Mouse (Mus musculus) liver, postnatal 0 days (tissue): ENCODE results near the gene 4931409K22Rik. TPM values are rescaled to one million over a fixed set of nuclear protein-coding genes. Genes with fewer than 3 reads are reported as not detected.
A peak's percentile ranks its signal among the peaks of the same experiment; 100 is the strongest.

Experiments used
- ATAC-seq: fragments of 200-750 bp; cut with Nextera tagmentation; 2 replicates; pipeline ENCODE4 v1.8.0; 2017; ENCODE audit warnings: mild to moderate bottlenecking, moderate library complexity
- DNase-seq: peaks from one replicate; pipeline ENCODE4 v3.0.0-alpha.2; 2016
- H3K27ac ChIP-seq: fragments of 300-500 bp; sonication (generic); 2 replicates; pipeline ENCODE4 v1.5.1; 2014; ENCODE audit warnings: antibody characterized with exemption, moderate library complexity, mild to moderate bottlenecking, low read depth
- H3K27me3 ChIP-seq: fragments of 300-500 bp; sonication (generic); 2 replicates; pipeline ENCODE4 v1.6.1; 2014; ENCODE audit warnings: low read length, control low read depth, mixed read lengths; ENCODE audit not compliant: insufficient read depth
- H3K36me3 ChIP-seq: fragments of 300-500 bp; sonication (generic); replicated peaks from 2 replicates; pipeline ENCODE4 v1.6.1; 2014; ENCODE audit warnings: mild to moderate bottlenecking, control low read depth, low read length, moderate library complexity, mixed read lengths; ENCODE audit not compliant: insufficient read depth
- H3K4me1 ChIP-seq: fragments of 300-500 bp; sonication (generic); 2 replicates; pipeline ENCODE4 v1.6.1; 2014; ENCODE audit warnings: antibody characterized with exemption, mild to moderate bottlenecking, control low read depth; ENCODE audit not compliant: insufficient read depth
- H3K4me2 ChIP-seq: fragments of 300-500 bp; sonication (generic); 2 replicates; pipeline ENCODE4 v1.6.1; 2014; ENCODE audit warnings: low read depth, mild to moderate bottlenecking, low read length, moderate library complexity, mixed read lengths
- H3K4me3 ChIP-seq: fragments of 300-500 bp; sonication (generic); 2 replicates; pipeline ENCODE4 v1.5.1; 2014; ENCODE audit warnings: low read depth, low read length
- H3K9ac ChIP-seq: fragments of 300-500 bp; sonication (generic); replicated peaks from 2 replicates; pipeline ENCODE4 v1.6.1; 2014; ENCODE audit warnings: mild to moderate bottlenecking, moderate library complexity
- H3K9me3 ChIP-seq: fragments of 300-500 bp; sonication (generic); 2 replicates; pipeline ENCODE4 v1.6.1; 2016; ENCODE audit warnings: mild to moderate bottlenecking, control low read depth, low read length, mixed read lengths
- CTCF ChIP-seq: sonication (generic); IDR thresholded peaks from 2 replicates; pipeline ENCODE4 v1.5.1; 2016; ENCODE audit warnings: antibody characterized with exemption, low read depth
- EP300 ChIP-seq: IDR thresholded peaks from 2 replicates; pipeline ENCODE4 v1.6.1; 2016; ENCODE audit warnings: antibody characterized with exemption, low read depth, mild to moderate bottlenecking
- WGBS: fragments of 180-500 bp; shearing (Covaris S2); extraction: QIAGEN DNeasy Blood & Tissue Kit; methylation state at CpG from one replicate; pipeline ENCODE4 v1.1.7; 2014; ENCODE audit not compliant: insufficient replicate concordance; 5-methylcytosine and 5-hydroxymethylcytosine counted together
- polyA plus RNA-seq: library from polyadenylated mRNA; unstranded; fragments of >200 nt; fragmentation: Nextera tagmentation; extraction: Ambion mirVana; gene quantifications from 2 replicates; pipeline ENCODE4 v1.2.1, GENCODE M21; 2015

Gene 4931409K22Rik
- polyA plus RNA-seq, 1 experiment from 2014 or later: not detected

GRCm38 (mm10) chr5:24550598-24551316, 5.9 kb downstream of the 4931409K22Rik start:
- ATAC-seq (no peak), DNase-seq (no peak)
- Histone ChIP-seq H3K4me1 (no peaks in the 10 kb centered on the region; the same call in 1 of the 2 replicates), H3K9me3 (no peaks in the 10 kb centered on the region), H3K9ac (no peak overlapping the region), H3K27me3 (peaks cover 16% of the 10 kb centered on the region), H3K4me3 (no peak overlapping the region), H3K27ac (no peak overlapping the region), H3K36me3 (no peaks in the 10 kb centered on the region), H3K4me2 (no peak overlapping the region)
- WGBS: 29% methylated on average over 26 of the region's 26 CpGs
- no peak for TF ChIP-seq EP300
- no peak for TF ChIP-seq CTCF

DNA sequence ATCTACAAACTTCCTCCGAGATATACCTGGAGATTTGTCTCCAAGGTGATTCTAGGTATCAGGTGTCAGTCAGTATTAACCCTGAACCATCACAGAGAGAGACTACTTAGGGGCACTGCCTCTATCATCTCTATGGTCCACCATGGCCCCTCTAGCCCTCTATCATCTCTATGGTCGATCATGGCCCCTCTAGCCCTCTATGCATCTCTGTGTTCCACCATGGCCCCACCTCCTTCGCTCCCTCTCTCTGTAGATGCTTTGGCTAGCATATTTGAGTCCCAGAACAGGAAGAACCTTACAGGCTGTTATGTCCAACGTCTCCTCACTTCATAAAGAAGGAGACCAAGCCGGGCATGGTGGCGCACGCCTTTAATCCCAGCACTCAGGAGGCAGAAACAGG, 14.0 kb downstream of the 4931409K22Rik start:
- no peak for DNase-seq
- TF ChIP-seq EP300: no peak
- no peak for TF ChIP-seq CTCF
- WGBS: 59% methylated on average over 7 of the region's 7 CpGs

GRCm38 (mm10) chr5:24541144-24541569, 15.5 kb downstream of the 4931409K22Rik start:
- ATAC-seq (no peak), DNase-seq (no peak)
- Histone ChIP-seq H3K4me3 (no peak overlapping the region), H3K36me3 (no peaks in the 10 kb centered on the region), H3K9me3 (no peaks in the 10 kb centered on the region), H3K27me3 (0 out of 2 replicates have a peak, but pooled peaks cover 2% of the 10 kb centered on the region), H3K4me2 (peak overlapping the region; percentile 46), H3K27ac (no peak overlapping the region), H3K9ac (no peak overlapping the region), H3K4me1 (peaks cover 5% of the 10 kb centered on the region)
- TF ChIP-seq EP300: no peak
- no peak for TF ChIP-seq CTCF
- WGBS: 25% methylated on average over 6 of the region's 6 CpGs

More for the DNA sequence above, 14.0 kb downstream of the 4931409K22Rik start:
- no peak overlapping the region for H3K9ac ChIP-seq
- no peaks in the 10 kb centered on the region for H3K9me3 ChIP-seq
- no peaks in the 10 kb centered on the region for H3K36me3 ChIP-seq
- H3K4me2 ChIP-seq: no peak overlapping the region
- no peak overlapping the region for H3K27ac ChIP-seq
- no peak overlapping the region for H3K4me3 ChIP-seq
- peaks cover 5% of the 10 kb centered on the region for H3K4me1 ChIP-seq
- H3K27me3 ChIP-seq: 0 out of 2 replicates have a peak, but pooled peaks cover 2% of the 10 kb centered on the region
- ATAC-seq: no peak

DNA sequence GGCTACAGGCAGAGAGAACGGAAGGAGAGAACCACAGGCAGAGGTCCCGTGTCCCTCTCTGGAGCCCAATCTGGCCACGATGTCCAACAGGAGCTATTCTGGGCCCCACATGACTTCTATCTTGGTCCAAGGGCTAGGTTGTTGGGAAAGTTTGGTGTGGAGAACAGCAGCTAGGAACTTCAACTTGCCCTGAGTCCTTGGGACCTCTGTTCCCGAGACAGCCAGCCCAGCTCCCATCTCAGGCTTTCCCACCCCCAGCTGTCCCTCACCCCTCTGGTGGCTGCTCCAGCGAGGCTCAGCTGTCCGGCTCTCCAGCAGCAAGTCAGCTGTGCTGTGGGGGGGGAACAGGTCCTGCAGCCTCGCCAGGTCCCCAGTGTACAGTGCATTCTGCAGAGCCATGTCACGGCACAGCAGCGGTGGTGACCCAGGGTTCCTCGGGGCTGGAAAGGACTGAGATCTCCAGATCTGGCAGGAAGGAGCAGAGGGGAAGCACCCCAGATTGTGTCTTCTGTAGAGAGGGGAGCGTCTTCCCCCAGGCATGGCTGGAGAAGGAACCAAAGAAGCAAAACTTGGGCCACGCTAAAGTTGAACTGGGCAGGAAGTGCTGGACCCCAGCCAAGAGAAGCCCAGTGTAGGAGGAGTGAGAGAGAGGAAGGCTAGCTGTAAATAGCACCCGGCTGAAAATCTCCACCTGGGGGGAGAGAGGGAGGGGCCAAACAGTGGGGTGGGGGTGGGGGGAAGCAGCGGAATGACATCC, 16.0 kb downstream of the 4931409K22Rik start, which contains the start of gene Asb10:
Gene Asb10, minus strand, starts transcription at position 592 of the 757 bp plus-strand sequence.
- 0 out of 2 replicates have a peak, but pooled peaks cover 2% of the 10 kb centered on the region for H3K27me3 ChIP-seq
- H3K9me3 ChIP-seq: no peaks in the 10 kb centered on the region
- H3K27ac ChIP-seq: no peak within 1 kb of the TSS
- no peaks in the 10 kb centered on the region for H3K36me3 ChIP-seq
- 23% methylated on average over 14 of the region's 14 CpGs for WGBS
- peak within 1 kb of the TSS; percentile 26; the same call in 1 of the 2 replicates for H3K9ac ChIP-seq
- TF ChIP-seq CTCF (no peak), EP300 (no peak)
- peak within 1 kb of the TSS; percentile 46 for H3K4me2 ChIP-seq
- DNase-seq: peak; percentile 43
- H3K4me1 ChIP-seq: peaks cover 5% of the 10 kb centered on the region
- ATAC-seq: peak; percentile 27; the same call in 1 of the 2 replicates
- H3K4me3 ChIP-seq: 0 out of 2 replicates have a peak within 1 kb of the TSS, but pooled peaks have one; percentile 10

GRCm38 (mm10) chr5:24539571-24540296, 16.9 kb downstream of the 4931409K22Rik start:
- 77% methylated on average over 22 of the region's 22 CpGs for WGBS
- no peak overlapping the region for H3K27ac ChIP-seq

More at GRCm38 (mm10) chr5:24539571-24540296, 16.9 kb downstream of the 4931409K22Rik start:
- no peak for TF ChIP-seq CTCF
- TF ChIP-seq EP300: no peak
- H3K4me3 ChIP-seq: no peak overlapping the region
- H3K36me3 ChIP-seq: no peaks in the 10 kb centered on the region
- no peak overlapping the region for H3K4me2 ChIP-seq
- no peaks in the 10 kb centered on the region for H3K9me3 ChIP-seq
- H3K4me1 ChIP-seq: peaks cover 5% of the 10 kb centered on the region
- no peak for DNase-seq
- 0 out of 2 replicates have a peak, but pooled peaks cover 2% of the 10 kb centered on the region for H3K27me3 ChIP-seq
- no peak overlapping the region for H3K9ac ChIP-seq
- no peak for ATAC-seq
